Mouse (Mus musculus): Measurements from ENCODE around the gene Npr2. TPM values are rescaled to one million over a fixed set of nuclear protein-coding genes. Genes with fewer than 3 reads are reported as not detected.

The Npr2 gene
- total and polyA plus RNA-seq, 2 experiments, result 29.2 to 39.1 TPM

DNA sequence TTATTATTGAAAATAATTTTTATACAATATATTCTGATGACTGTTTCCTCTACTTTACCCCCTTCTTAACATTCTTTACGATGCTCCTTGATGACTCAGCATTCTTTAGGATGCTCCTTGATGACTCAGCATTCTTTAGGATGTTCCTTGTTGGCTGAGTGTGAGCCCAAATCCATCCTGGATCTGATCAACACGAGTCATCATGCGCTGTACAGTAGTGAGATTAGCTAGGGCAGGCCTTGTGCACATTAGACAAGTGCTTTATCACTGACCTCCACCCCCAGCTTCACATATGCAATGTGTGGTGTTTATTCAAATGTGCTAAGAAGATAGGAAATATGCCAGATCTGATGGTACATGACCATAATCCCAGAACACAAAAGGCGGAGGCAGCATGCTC is 33.5 kb upstream of the Npr2 start:
- Histone ChIP-seq H3K4me1 (ENCODE audit: control insufficient read depth, insufficient read depth, low read length) (no peaks in the 10 kb centered on the region), H3K4me3 (ENCODE audit: insufficient read depth, low read depth, low read length) (no peak overlapping the region), H3K79me2 (ENCODE audit: control insufficient read depth, insufficient read depth, low read length) (no peaks in the 10 kb centered on the region), H3K9ac (ENCODE audit: low read depth, low read length) (no peak overlapping the region), H3K27me3 (ENCODE audit: control insufficient read depth, insufficient read depth, low read length) (no peaks in the 10 kb centered on the region), H3K36me3 (ENCODE audit: control insufficient read depth, insufficient read depth, low read length) (no peaks in the 10 kb centered on the region), H3K27ac (replicated peaks; ENCODE audit: insufficient read depth, low read depth, low read length) (no peak overlapping the region)
- DNase-seq (ENCODE audit: extremely low read depth, low read depth, low spot score), result no peak
- 80% methylated on average over 4 of the region's 4 CpGs for WGBS
- TF ChIP-seq CTCF (IDR thresholded peaks at IDR 0.05; ENCODE audit: low read depth, low read length) (no peak), POLR2A (IDR thresholded peaks at IDR 0.05; ENCODE audit: extremely low read depth, insufficient read depth, low read length) (no peak)

DNA sequence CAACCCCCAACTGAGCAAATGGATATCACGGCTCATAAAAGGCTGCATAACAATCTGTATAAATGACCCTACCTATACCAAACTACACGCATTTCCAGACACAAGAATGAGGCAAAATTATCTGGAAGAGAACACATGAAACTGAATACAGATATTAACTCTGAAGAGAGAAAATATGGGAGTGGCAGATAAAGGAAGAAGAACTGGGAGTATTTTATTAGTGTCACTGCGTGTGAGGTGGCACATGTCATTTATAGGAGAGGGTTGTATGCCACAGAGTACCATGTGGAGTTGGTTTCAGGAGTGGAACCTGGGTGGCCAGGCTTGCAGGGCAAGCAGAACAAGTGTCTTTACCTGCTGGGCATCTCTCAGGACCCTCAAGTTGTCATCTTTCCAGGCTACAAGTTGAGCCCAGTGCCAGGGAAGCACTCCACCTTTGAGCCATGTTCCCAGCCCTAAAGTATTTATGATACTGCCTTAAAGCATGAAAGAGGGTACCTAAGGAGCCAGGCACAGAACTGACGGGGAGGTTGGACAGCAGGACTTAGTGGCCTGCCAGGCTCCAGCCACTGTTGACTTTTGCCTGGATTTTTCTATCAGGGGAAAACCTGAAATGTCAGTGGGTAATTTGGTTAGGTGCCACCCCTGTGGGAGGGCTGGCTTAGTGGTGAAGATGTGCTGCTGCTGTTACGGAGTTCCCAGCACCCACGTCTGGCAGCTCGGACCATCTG is 32.9 kb upstream of the Npr2 start:
- Histone ChIP-seq H3K4me1 (ENCODE audit: control insufficient read depth, insufficient read depth, low read length) (no peaks in the 10 kb centered on the region), H3K27ac (replicated peaks; ENCODE audit: insufficient read depth, low read depth, low read length) (no peak overlapping the region), H3K79me2 (ENCODE audit: control insufficient read depth, insufficient read depth, low read length) (no peaks in the 10 kb centered on the region), H3K36me3 (ENCODE audit: control insufficient read depth, insufficient read depth, low read length) (no peaks in the 10 kb centered on the region), H3K9ac (ENCODE audit: low read depth, low read length) (no peak overlapping the region), H3K27me3 (ENCODE audit: control insufficient read depth, insufficient read depth, low read length) (no peaks in the 10 kb centered on the region), H3K4me3 (ENCODE audit: insufficient read depth, low read depth, low read length) (no peak overlapping the region)
- 91% methylated on average over 7 of the region's 7 CpGs for WGBS
- TF ChIP-seq CTCF (IDR thresholded peaks at IDR 0.05; ENCODE audit: low read depth, low read length) (no peak), POLR2A (IDR thresholded peaks at IDR 0.05; ENCODE audit: extremely low read depth, insufficient read depth, low read length) (no peak)
- no peak for DNase-seq (ENCODE audit: extremely low read depth, low read depth, low spot score)

DNA sequence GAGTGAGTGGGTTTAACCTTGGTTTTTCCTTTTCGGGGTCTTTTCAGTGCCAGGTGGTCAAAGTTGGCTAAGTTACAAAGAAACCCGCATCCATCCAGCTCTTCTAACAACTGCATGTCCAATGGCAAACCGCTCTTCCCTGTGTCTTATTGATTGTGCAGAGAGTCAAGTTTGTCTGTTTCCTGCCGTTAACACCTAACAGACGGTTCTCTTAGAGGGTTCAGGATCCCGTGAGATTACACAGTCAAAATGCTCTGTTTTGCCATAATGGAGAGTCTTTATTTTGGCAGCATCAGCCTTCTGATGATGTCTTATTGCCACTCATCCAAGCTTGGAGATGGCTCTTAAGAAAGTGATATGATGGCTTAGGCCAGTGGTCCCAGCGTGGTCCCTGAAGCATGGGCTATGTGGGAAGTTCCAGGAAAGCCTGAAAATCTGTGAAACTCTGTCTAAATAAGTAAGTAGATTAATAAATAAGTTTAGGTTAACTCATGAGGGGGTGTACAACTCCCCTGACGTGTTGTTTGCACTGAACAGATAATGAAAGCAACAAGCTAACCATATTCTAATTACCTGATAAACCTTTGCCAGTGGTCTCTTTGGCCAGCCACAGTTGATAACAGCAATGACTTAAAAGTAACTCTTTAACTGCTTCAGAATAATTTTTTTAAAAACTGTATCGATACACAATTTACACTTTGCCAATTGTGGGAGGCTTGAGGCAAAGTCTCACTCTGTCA is 31.4 kb upstream of the Npr2 start:
- H3K9ac ChIP-seq (ENCODE audit: low read depth, low read length), result no peak overlapping the region
- 68% methylated on average over 9 of the region's 9 CpGs for WGBS
- H3K27ac ChIP-seq (replicated peaks; ENCODE audit: insufficient read depth, low read depth, low read length), result no peak overlapping the region

DNA sequence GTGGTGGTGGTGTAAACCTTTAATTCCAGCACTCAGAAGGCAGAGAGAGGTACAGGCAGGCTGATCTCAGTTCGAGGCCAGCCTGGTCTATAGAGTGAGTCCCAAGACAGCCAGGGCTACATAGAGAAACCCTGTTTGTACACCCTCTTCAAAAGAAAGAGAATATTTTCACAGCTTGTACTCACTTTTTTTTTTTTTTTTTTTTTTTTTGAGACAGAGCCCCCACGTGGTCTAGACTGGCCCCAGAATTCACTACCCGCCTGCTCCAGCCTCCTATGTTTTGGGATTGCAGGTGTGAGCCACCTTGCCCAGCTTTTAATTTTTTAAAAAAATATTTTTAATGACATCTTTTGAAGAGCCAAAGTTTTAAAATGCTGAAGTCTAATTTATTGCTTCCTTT is 27.6 kb upstream of the Npr2 start:
- Histone ChIP-seq H3K4me3 (ENCODE audit: insufficient read depth, low read depth, low read length) (no peak overlapping the region), H3K27ac (replicated peaks; ENCODE audit: insufficient read depth, low read depth, low read length) (no peak overlapping the region), H3K9ac (ENCODE audit: low read depth, low read length) (no peak overlapping the region), H3K36me3 (ENCODE audit: control insufficient read depth, insufficient read depth, low read length) (no peaks in the 10 kb centered on the region), H3K4me1 (ENCODE audit: control insufficient read depth, insufficient read depth, low read length) (no peaks in the 10 kb centered on the region), H3K79me2 (ENCODE audit: control insufficient read depth, insufficient read depth, low read length) (no peaks in the 10 kb centered on the region), H3K27me3 (ENCODE audit: control insufficient read depth, insufficient read depth, low read length) (no peaks in the 10 kb centered on the region)
- DNase-seq (ENCODE audit: extremely low read depth, low read depth, low spot score), result no peak
- TF ChIP-seq CTCF (IDR thresholded peaks at IDR 0.05; ENCODE audit: low read depth, low read length) (no peak), POLR2A (IDR thresholded peaks at IDR 0.05; ENCODE audit: extremely low read depth, insufficient read depth, low read length) (no peak)
- 69% methylated on average over 3 of the region's 3 CpGs for WGBS

More for the DNA sequence above, 31.4 kb upstream of the Npr2 start:
- H3K27me3 ChIP-seq (ENCODE audit: control insufficient read depth, insufficient read depth, low read length), result no peaks in the 10 kb centered on the region
- no peak overlapping the region for H3K4me3 ChIP-seq (ENCODE audit: insufficient read depth, low read depth, low read length)
- no peaks in the 10 kb centered on the region for H3K36me3 ChIP-seq (ENCODE audit: control insufficient read depth, insufficient read depth, low read length)
- no peaks in the 10 kb centered on the region for H3K79me2 ChIP-seq (ENCODE audit: control insufficient read depth, insufficient read depth, low read length)
- TF ChIP-seq POLR2A (IDR thresholded peaks at IDR 0.05; ENCODE audit: extremely low read depth, insufficient read depth, low read length), result no peak
- TF ChIP-seq CTCF (IDR thresholded peaks at IDR 0.05; ENCODE audit: low read depth, low read length), result no peak
- DNase-seq (ENCODE audit: extremely low read depth, low read depth, low spot score), result no peak
- H3K4me1 ChIP-seq (ENCODE audit: control insufficient read depth, insufficient read depth, low read length), result no peaks in the 10 kb centered on the region

DNA sequence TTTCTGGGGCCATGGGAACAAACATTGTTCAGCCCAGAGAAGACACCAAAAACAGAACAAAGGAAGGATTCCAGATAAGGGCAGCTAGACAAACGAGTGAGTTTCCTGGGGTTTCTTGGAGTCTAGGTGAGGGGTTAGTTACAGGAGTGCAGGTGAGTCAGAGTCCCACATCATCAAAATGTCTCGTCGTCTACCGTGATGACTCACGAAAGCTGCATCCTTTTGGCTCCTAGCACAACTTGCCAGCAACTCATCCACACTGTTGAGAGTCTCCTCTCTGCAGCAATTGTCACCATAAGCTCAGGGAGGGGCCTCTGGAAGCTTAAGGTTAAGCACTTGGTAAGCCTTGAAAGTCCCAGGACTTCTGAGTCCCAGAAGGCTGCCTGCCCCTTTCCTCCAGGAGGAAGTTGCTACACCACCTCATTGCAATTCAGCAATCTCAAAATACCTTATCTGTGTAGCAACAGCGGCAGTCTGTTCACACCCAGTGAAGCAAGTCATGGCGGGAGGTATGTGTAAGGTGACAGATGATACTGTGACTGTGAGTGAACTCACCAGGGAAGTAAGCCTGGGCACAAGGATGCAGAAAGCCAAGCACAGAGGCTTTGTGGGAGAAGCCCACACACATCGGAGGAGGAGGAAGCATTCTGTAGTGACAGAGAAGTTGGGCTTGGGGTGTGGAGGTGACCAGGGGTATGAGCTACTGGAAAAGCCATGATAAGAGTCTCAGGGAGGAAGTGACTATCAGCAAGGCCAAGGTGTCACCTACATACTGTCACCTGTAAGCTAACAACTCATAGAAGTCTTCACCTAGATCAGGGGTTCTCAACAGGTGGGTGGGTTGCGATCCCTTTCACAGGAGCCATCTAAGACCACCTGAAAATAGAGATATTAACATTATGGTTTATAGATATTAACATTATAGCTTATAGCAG is 26.7 kb upstream of the Npr2 start:
- WGBS, result 63% methylated on average over 9 of the region's 9 CpGs
- Histone ChIP-seq H3K4me3 (ENCODE audit: insufficient read depth, low read depth, low read length) (no peak overlapping the region), H3K4me1 (ENCODE audit: control insufficient read depth, insufficient read depth, low read length) (no peaks in the 10 kb centered on the region), H3K36me3 (ENCODE audit: control insufficient read depth, insufficient read depth, low read length) (no peaks in the 10 kb centered on the region), H3K9ac (ENCODE audit: low read depth, low read length) (no peak overlapping the region), H3K27ac (replicated peaks; ENCODE audit: insufficient read depth, low read depth, low read length) (no peak overlapping the region), H3K79me2 (ENCODE audit: control insufficient read depth, insufficient read depth, low read length) (no peaks in the 10 kb centered on the region), H3K27me3 (ENCODE audit: control insufficient read depth, insufficient read depth, low read length) (no peaks in the 10 kb centered on the region)
- TF ChIP-seq POLR2A (IDR thresholded peaks at IDR 0.05; ENCODE audit: extremely low read depth, insufficient read depth, low read length) (no peak), CTCF (IDR thresholded peaks at IDR 0.05; ENCODE audit: low read depth, low read length) (no peak)
- DNase-seq (ENCODE audit: extremely low read depth, low read depth, low spot score), result no peak
